Mouse (Mus musculus) liver, embryonic 13.5 days (tissue): ENCODE results near the gene Nradd. TPM values are rescaled to one million over a fixed set of nuclear protein-coding genes. Genes with fewer than 3 reads are reported as not detected.

Source experiments
- ATAC-seq: fragments of 200-750 bp; cut with Nextera tagmentation; 2 replicates; pipeline ENCODE4 v1.8.0; 2017; ENCODE audit warnings: low read depth, mild to moderate bottlenecking, moderate number of reproducible peaks, moderate library complexity
- DNase-seq: peaks from one replicate; pipeline ENCODE4 v3.0.0; 2022
- H3K27ac ChIP-seq: fragments of 300-500 bp; sonication (generic); 2 replicates; pipeline ENCODE4 v1.5.1; 2015; ENCODE audit warnings: moderate library complexity, mild to moderate bottlenecking, inconsistent platforms
- H3K27me3 ChIP-seq: fragments of 300-500 bp; sonication (generic); 2 replicates; pipeline ENCODE4 v1.6.1; 2015; ENCODE audit warnings: mild to moderate bottlenecking, inconsistent platforms
- H3K36me3 ChIP-seq: fragments of 300-500 bp; sonication (generic); 2 replicates; pipeline ENCODE4 v1.6.1; 2015; ENCODE audit warnings: mild to moderate bottlenecking, inconsistent platforms
- H3K4me1 ChIP-seq: fragments of 300-500 bp; sonication (generic); replicated peaks from 2 replicates; pipeline ENCODE4 v1.6.1; 2015; ENCODE audit warnings: inconsistent platforms
- H3K4me2 ChIP-seq: fragments of 300-500 bp; sonication (generic); 2 replicates; pipeline ENCODE4 v1.6.1; 2015; ENCODE audit warnings: inconsistent platforms, mild to moderate bottlenecking, moderate library complexity
- H3K4me3 ChIP-seq: fragments of 300-500 bp; sonication (generic); replicated peaks from 2 replicates; pipeline ENCODE4 v1.5.1; 2015; ENCODE audit warnings: mild to moderate bottlenecking, inconsistent platforms
- H3K9ac ChIP-seq: fragments of 300-500 bp; sonication (generic); 2 replicates; pipeline ENCODE4 v1.6.1; 2015; ENCODE audit warnings: mild to moderate bottlenecking, inconsistent platforms
- H3K9me3 ChIP-seq: fragments of 300-500 bp; sonication (generic); replicated peaks from 2 replicates; pipeline ENCODE4 v1.6.1; 2016; ENCODE audit warnings: inconsistent platforms
- WGBS: fragments of 180-500 bp; shearing (Covaris S2); methylation state at CpG from one replicate; pipeline ENCODE4 v1.1.7; 2015; ENCODE audit not compliant: insufficient replicate concordance; 5-methylcytosine and 5-hydroxymethylcytosine counted together
- microRNA-seq: library from miRNA; unstranded; fragments of <30 nt; microRNA quantifications from one replicate; pipeline ENCODE4, GENCODE M21; 2016
- polyA plus RNA-seq: library from polyadenylated mRNA; unstranded; fragments of >200 nt; fragmentation: Nextera tagmentation; extraction: Ambion mirVana; gene quantifications from 2 replicates; pipeline ENCODE4 v1.2.1, GENCODE M21; 2015

The Nradd gene
- polyA plus RNA-seq, 1 experiment from 2014 or later: 2.7 TPM

- Histone ChIP-seq H3K9me3 (no peaks in the 10 kb centered on the region), H3K9ac (no peak overlapping the region), H3K36me3 (peaks cover 46% of the 10 kb centered on the region), H3K27me3 (no peaks in the 10 kb centered on the region), H3K4me1 (peaks cover 4% of the 10 kb centered on the region), H3K4me3 (no peak overlapping the region), H3K4me2 (no peak overlapping the region), H3K27ac (no peak overlapping the region)
- DNase-seq (no peak), ATAC-seq (no peak)
- WGBS: 74% methylated on average over 2 of the region's 2 CpGs
These were observed 42.1 kb downstream of the Nradd start for GRCm38 (mm10) chr9:110582161-110582560.

Small RNAs within 50 kb of the gene (microRNA-seq; reads per million reads assigned to microRNA genes)
- not detected for gene Mir8107

Other genes starting within 250 kb of the Nradd start
- gene Ptpn23, start 216.2 kb downstream of the Nradd start, polyA plus RNA-seq: 3.2 TPM in 2 replicates
- 46.6 and 49.4 TPM in 2 replicates for gene Ngp, start 204.7 kb downstream of the Nradd start, polyA plus RNA-seq
- 1.9 and 2.7 TPM in 2 replicates for gene Klhl18, start 147.8 kb downstream of the Nradd start, polyA plus RNA-seq
- gene Kif9, start 147.5 kb downstream of the Nradd start, polyA plus RNA-seq: 0.23 and 0.27 TPM in 2 replicates
- 11.4 and 13.4 TPM in 2 replicates for gene Setd2, start 91.9 kb downstream of the Nradd start, polyA plus RNA-seq
- gene Nbeal2, start 29.7 kb upstream of the Nradd start, polyA plus RNA-seq: 1.6 and 2.1 TPM in 2 replicates
- 84.4 and 86.3 TPM in 2 replicates for gene Ccdc12, start 32.1 kb upstream of the Nradd start, polyA plus RNA-seq
- 0.56 and 5.4 TPM in 2 replicates for gene Myl3, start 117.4 kb upstream of the Nradd start, polyA plus RNA-seq
- gene Pth1r, start 122.7 kb upstream of the Nradd start, polyA plus RNA-seq: 4.7 and 5.8 TPM in 2 replicates
- gene Prss42, start 173.7 kb upstream of the Nradd start, polyA plus RNA-seq: not detected in 2 replicates
- not detected in 2 replicates for gene Prss44, start 189.5 kb upstream of the Nradd start, polyA plus RNA-seq
- gene Prss43, start 202.2 kb upstream of the Nradd start, polyA plus RNA-seq: not detected in 2 replicates
- not detected in 2 replicates for gene Prss45, start 210.1 kb upstream of the Nradd start, polyA plus RNA-seq
- gene Prss46, start 220.1 kb upstream of the Nradd start, polyA plus RNA-seq: not detected in 2 replicates
- 16.6 and 21.0 TPM in 2 replicates for gene Prss50, start 233.5 kb upstream of the Nradd start, polyA plus RNA-seq